Mouse (Mus musculus): ENCODE results near the gene Ccdc15. TPM values are rescaled to one million over a fixed set of nuclear protein-coding genes. Genes with fewer than 3 reads are reported as not detected.

The Ccdc15 gene
- polyA plus RNA-seq, 2 experiments: 3.3 to 6.4 TPM

DNA sequence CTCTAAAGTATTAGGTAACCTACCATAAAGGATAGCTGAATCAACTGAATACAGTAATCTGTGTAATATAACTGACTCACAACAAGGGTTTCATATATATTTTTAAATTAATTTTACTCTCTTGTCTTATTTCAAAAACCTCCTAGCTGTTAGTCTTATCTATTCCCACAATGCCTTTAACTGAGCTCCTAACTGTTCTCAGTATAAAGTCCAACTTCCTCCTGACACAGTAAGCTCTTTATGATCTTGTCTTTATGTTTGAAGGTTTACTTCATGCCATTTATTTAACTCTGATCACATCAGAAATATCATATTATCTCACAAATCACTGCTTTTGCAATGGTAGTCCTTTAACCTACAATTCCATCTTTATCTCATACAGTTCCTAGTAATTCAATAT is 52.6 kb downstream of the Ccdc15 start:
- Histone ChIP-seq H3K9me3 (ENCODE audit: control insufficient read depth, low read length) (no peaks in the 10 kb centered on the region), H3K27me3 (ENCODE audit: control insufficient read depth, insufficient read depth, low read length) (no peaks in the 10 kb centered on the region), H3K27ac (replicated peaks; ENCODE audit: low read depth, low read length) (no peak overlapping the region), H3K4me1 (ENCODE audit: control insufficient read depth, insufficient read depth, low read length) (no peaks in the 10 kb centered on the region), H3K9ac (ENCODE audit: low read depth, low read length, severe bottlenecking) (no peak overlapping the region), H3K4me2 (replicated peaks; ENCODE audit: low read depth, low read length, severe bottlenecking) (no peak overlapping the region), H3K4me3 (replicated peaks; ENCODE audit: low read length) (no peak overlapping the region), H3K36me3 (ENCODE audit: control insufficient read depth, insufficient read depth, low read length) (no peaks in the 10 kb centered on the region)
- TF ChIP-seq POLR2A (IDR thresholded peaks at IDR 0.05; ENCODE audit: borderline replicate concordance, extremely low read depth, insufficient read depth, insufficient read length): no peak
- ATAC-seq (ENCODE audit: low FRiP score, low read depth) (no peak), DNase-seq (ENCODE audit: low spot score) (no peak)

GRCm38 (mm10) chr9:37266622-37267021 is 81.6 kb downstream of the Ccdc15 start:
- H3K36me3 ChIP-seq (ENCODE audit: control insufficient read depth, insufficient read depth, low read length): no peaks in the 10 kb centered on the region
- no peak overlapping the region for H3K4me3 ChIP-seq (replicated peaks; ENCODE audit: low read length)
- no peak overlapping the region for H3K27ac ChIP-seq (replicated peaks; ENCODE audit: low read depth, low read length)
- H3K4me1 ChIP-seq (ENCODE audit: control insufficient read depth, insufficient read depth, low read length): no peaks in the 10 kb centered on the region
- ATAC-seq (ENCODE audit: low FRiP score, low read depth) (no peak), DNase-seq (ENCODE audit: low spot score) (no peak)
- H3K4me2 ChIP-seq (replicated peaks; ENCODE audit: low read depth, low read length, severe bottlenecking): no peak overlapping the region
- H3K27me3 ChIP-seq (ENCODE audit: control insufficient read depth, insufficient read depth, low read length): no peaks in the 10 kb centered on the region
- 84% methylated on average over 2 of the region's 2 CpGs for WGBS
- no peak overlapping the region for H3K9ac ChIP-seq (ENCODE audit: low read depth, low read length, severe bottlenecking)
- H3K9me3 ChIP-seq (ENCODE audit: control insufficient read depth, low read length): no peaks in the 10 kb centered on the region
- no peak for TF ChIP-seq POLR2A (IDR thresholded peaks at IDR 0.05; ENCODE audit: borderline replicate concordance, extremely low read depth, insufficient read depth, insufficient read length)

GRCm38 (mm10) chr9:37255889-37256225 is 92.4 kb downstream of the Ccdc15 start:
- 13% methylated on average over 7 of the region's 7 CpGs for WGBS
- Histone ChIP-seq H3K4me2 (replicated peaks; ENCODE audit: low read depth, low read length, severe bottlenecking) (peak overlapping the region; percentile 73), H3K4me1 (ENCODE audit: control insufficient read depth, insufficient read depth, low read length) (0 out of 2 replicates have a peak, but pooled peaks cover 3% of the 10 kb centered on the region), H3K36me3 (ENCODE audit: control insufficient read depth, insufficient read depth, low read length) (no peaks in the 10 kb centered on the region), H3K4me3 (replicated peaks; ENCODE audit: low read length) (peak overlapping the region; percentile 44), H3K27me3 (ENCODE audit: control insufficient read depth, insufficient read depth, low read length) (no peaks in the 10 kb centered on the region), H3K9ac (ENCODE audit: low read depth, low read length, severe bottlenecking) (peak overlapping the region; percentile 51; the same call in 1 of the 2 replicates), H3K27ac (replicated peaks; ENCODE audit: low read depth, low read length) (no peak overlapping the region), H3K9me3 (ENCODE audit: control insufficient read depth, low read length) (no peaks in the 10 kb centered on the region)
- ATAC-seq (ENCODE audit: low FRiP score, low read depth): peak; percentile 74
- TF ChIP-seq POLR2A (IDR thresholded peaks at IDR 0.05; ENCODE audit: borderline replicate concordance, extremely low read depth, insufficient read depth, insufficient read length): no peak
- DNase-seq (ENCODE audit: low spot score): peak; percentile 86

- Histone ChIP-seq H3K9ac (ENCODE audit: low read depth, low read length, severe bottlenecking) (peak within 1 kb of the TSS; percentile 51), H3K9me3 (ENCODE audit: control insufficient read depth, low read length) (no peaks in the 10 kb centered on the region), H3K4me3 (replicated peaks; ENCODE audit: low read length) (peak within 1 kb of the TSS; percentile 44), H3K4me2 (replicated peaks; ENCODE audit: low read depth, low read length, severe bottlenecking) (peak within 1 kb of the TSS; percentile 73), H3K27ac (replicated peaks; ENCODE audit: low read depth, low read length) (no peak within 1 kb of the TSS), H3K4me1 (ENCODE audit: control insufficient read depth, insufficient read depth, low read length) (0 out of 2 replicates have a peak, but pooled peaks cover 3% of the 10 kb centered on the region), H3K27me3 (ENCODE audit: control insufficient read depth, insufficient read depth, low read length) (no peaks in the 10 kb centered on the region), H3K36me3 (ENCODE audit: control insufficient read depth, insufficient read depth, low read length) (no peaks in the 10 kb centered on the region)
- no peak for TF ChIP-seq POLR2A (IDR thresholded peaks at IDR 0.05; ENCODE audit: borderline replicate concordance, extremely low read depth, insufficient read depth, insufficient read length)
- ATAC-seq (ENCODE audit: low FRiP score, low read depth) (peak; percentile 73), DNase-seq (ENCODE audit: low spot score) (peak; percentile 56)
- 1% methylated on average over 38 of the region's 38 CpGs for WGBS
Measured at GRCm38 (mm10) chr9:37255149-37255888, 92.9 kb downstream of the Ccdc15 start, which contains the start of gene Slc37a2. Gene Slc37a2, minus strand, starts transcription at chr9:37255738.

DNA sequence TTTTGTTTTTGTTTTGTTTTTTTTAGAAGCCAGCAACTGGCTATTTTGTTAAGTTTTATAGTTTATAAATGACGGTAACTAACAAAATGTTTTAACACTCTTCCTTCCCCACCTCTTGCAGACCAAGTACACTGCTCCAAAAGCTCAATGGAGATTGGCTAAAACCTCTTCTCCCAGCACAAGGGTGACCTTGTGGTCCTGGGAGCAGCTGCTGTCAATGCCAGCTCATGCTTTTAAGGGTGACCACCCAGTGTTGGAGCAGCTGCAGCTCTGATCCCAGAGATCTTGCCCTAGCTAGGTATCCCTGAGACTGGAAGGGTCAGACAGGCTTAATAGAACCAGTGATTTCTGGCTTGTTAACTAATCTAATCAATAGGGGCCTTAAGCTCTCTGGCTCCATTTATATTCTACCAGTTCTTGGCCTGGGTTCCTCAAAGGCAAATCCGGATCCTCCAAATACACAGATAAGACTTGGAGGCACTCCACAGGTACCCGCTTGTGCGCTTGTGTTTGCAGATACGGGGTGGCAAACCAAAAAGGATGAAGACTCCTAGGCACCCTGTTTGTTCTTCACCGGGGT is 93.6 kb downstream of the Ccdc15 start:
- peak overlapping the region; percentile 73 for H3K4me2 ChIP-seq (replicated peaks; ENCODE audit: low read depth, low read length, severe bottlenecking)
- no peaks in the 10 kb centered on the region for H3K27me3 ChIP-seq (ENCODE audit: control insufficient read depth, insufficient read depth, low read length)
- H3K27ac ChIP-seq (replicated peaks; ENCODE audit: low read depth, low read length): no peak overlapping the region
- TF ChIP-seq POLR2A (IDR thresholded peaks at IDR 0.05; ENCODE audit: borderline replicate concordance, extremely low read depth, insufficient read depth, insufficient read length): no peak
- no peaks in the 10 kb centered on the region for H3K36me3 ChIP-seq (ENCODE audit: control insufficient read depth, insufficient read depth, low read length)
- 0 out of 2 replicates have a peak, but pooled peaks cover 3% of the 10 kb centered on the region for H3K4me1 ChIP-seq (ENCODE audit: control insufficient read depth, insufficient read depth, low read length)
- 21% methylated on average over 6 of the region's 6 CpGs for WGBS
- H3K9me3 ChIP-seq (ENCODE audit: control insufficient read depth, low read length): no peaks in the 10 kb centered on the region
- DNase-seq (ENCODE audit: low spot score): no peak
- peak; percentile 21; the same call in 1 of the 2 replicates for ATAC-seq (ENCODE audit: low FRiP score, low read depth)
- H3K4me3 ChIP-seq (replicated peaks; ENCODE audit: low read length): peak overlapping the region; percentile 44
- peak overlapping the region; percentile 51 for H3K9ac ChIP-seq (ENCODE audit: low read depth, low read length, severe bottlenecking)

All from limb, embryonic 14.5 days (tissue).